Mouse (Mus musculus) embryonic facial prominence, embryonic 14.5 days (tissue): ENCODE data around the gene Plod3. TPM values are rescaled to one million over a fixed set of nuclear protein-coding genes. Genes with fewer than 3 reads are reported as not detected.

ENCODE experiments used
- microRNA counts: library from miRNA; unstranded; fragments of <30 nt; microRNA quantifications from one replicate; lab custom pipeline; 2017
- microRNA-seq: library from miRNA; unstranded; fragments of <30 nt; microRNA quantifications from one replicate; pipeline ENCODE4, GENCODE M21; 2016; ENCODE audit warnings: borderline number of aligned reads
- polyA plus RNA-seq: library from polyadenylated mRNA; unstranded; fragments of >200 nt; fragmentation: Nextera tagmentation; extraction: Ambion mirVana; gene quantifications from 2 replicates; pipeline ENCODE4 v1.2.1, GENCODE M21; 2014

Plod3 gene
- polyA plus RNA-seq, 1 experiment from 2014 or later, result 51.1 TPM

MicroRNAs encoded within 50 kb of the gene (microRNA counts, 519-probe panel; counts per million panel counts)
- 19.3 counts per million for microRNA mmu-miR-702 (lab: Ali Mortazavi, UCI)

Small RNA genes within 50 kb of the gene (microRNA-seq; reads per million reads assigned to microRNA genes)
- 45.3 reads per million, percentile 43 among the genes with 10 or more reads in this experiment for gene Mir702

Other genes starting within 250 kb of the Plod3 start
- 92.5 and 125 TPM in 2 replicates for gene Col26a1, start 103.8 kb upstream of the Plod3 start, polyA plus RNA-seq
- gene Ift22, start 78.9 kb upstream of the Plod3 start, polyA plus RNA-seq, result 73.8 and 93.3 TPM in 2 replicates
- 266 and 270 TPM in 2 replicates for gene Fis1, start 33.7 kb upstream of the Plod3 start, polyA plus RNA-seq
- 0.77 and 0.97 TPM in 2 replicates for gene Cldn15, start 20.4 kb upstream of the Plod3 start, polyA plus RNA-seq
- 76.6 and 85.8 TPM in 2 replicates for gene Znhit1, start 1.0 kb downstream of the Plod3 start, polyA plus RNA-seq
- gene Vgf, start 39.4 kb downstream of the Plod3 start, polyA plus RNA-seq, result 0.92 and 1.3 TPM in 2 replicates
- 136 and 151 TPM in 2 replicates for gene Ap1s1, start 59.1 kb downstream of the Plod3 start, polyA plus RNA-seq
- 0.50 and 0.63 TPM in 2 replicates for gene Serpine1, start 85.2 kb downstream of the Plod3 start, polyA plus RNA-seq
- gene Trim56, start 129.2 kb downstream of the Plod3 start, polyA plus RNA-seq, result 8.8 and 8.9 TPM in 2 replicates
- gene Muc3, start 162.3 kb downstream of the Plod3 start, polyA plus RNA-seq, result 0.14 TPM in 1 of 2 replicates, not detected in the other
- 0.14 and 0.40 TPM in 2 replicates for gene Muc3a, start 225.4 kb downstream of the Plod3 start, polyA plus RNA-seq